Mouse (Mus musculus) liver, embryonic 16.5 days (tissue): Measurements from ENCODE around the gene Sycp2l. TPM values are rescaled to one million over a fixed set of nuclear protein-coding genes. Genes with fewer than 3 reads are reported as not detected.

Experiments
- ATAC-seq: fragments of 200-750 bp; cut with Nextera tagmentation; 2 replicates; pipeline ENCODE4 v1.8.0; 2017; ENCODE audit warnings: low read depth, mild to moderate bottlenecking, moderate number of reproducible peaks, moderate library complexity
- H3K27ac ChIP-seq: fragments of 300-500 bp; sonication (generic); 2 replicates; pipeline ENCODE4 v1.5.1; 2014; ENCODE audit warnings: mild to moderate bottlenecking, low read length
- H3K27me3 ChIP-seq: fragments of 300-500 bp; sonication (generic); 2 replicates; pipeline ENCODE4 v1.6.1; 2014; ENCODE audit warnings: low read depth, low read length, mixed read lengths; ENCODE audit not compliant: control insufficient read depth, insufficient read depth
- H3K36me3 ChIP-seq: fragments of 300-500 bp; sonication (generic); 2 replicates; pipeline ENCODE4 v1.6.1; 2014; ENCODE audit warnings: mild to moderate bottlenecking; ENCODE audit not compliant: control insufficient read depth, insufficient read depth
- H3K4me1 ChIP-seq: fragments of 300-500 bp; sonication (generic); 2 replicates; pipeline ENCODE4 v1.6.1; 2014; ENCODE audit warnings: low read depth, low read length, mixed read lengths; ENCODE audit not compliant: control insufficient read depth
- H3K4me2 ChIP-seq: fragments of 300-500 bp; sonication (generic); 2 replicates; pipeline ENCODE4 v1.6.1; 2014; ENCODE audit warnings: low read depth, low read length, mixed read lengths
- H3K4me3 ChIP-seq: fragments of 300-500 bp; sonication (generic); 2 replicates; pipeline ENCODE4 v1.5.1; 2014; ENCODE audit warnings: low read depth, mild to moderate bottlenecking, low read length
- H3K9ac ChIP-seq: fragments of 300-500 bp; sonication (generic); 2 replicates; pipeline ENCODE4 v1.6.1; 2014; ENCODE audit warnings: low read depth, low read length
- H3K9me3 ChIP-seq: fragments of 300-500 bp; sonication (generic); replicated peaks from 2 replicates; pipeline ENCODE4 v1.6.1; 2016; ENCODE audit warnings: low read length; ENCODE audit not compliant: control insufficient read depth
- WGBS: fragments of 180-500 bp; shearing (Covaris S2); extraction: QIAGEN DNeasy Blood & Tissue Kit; methylation state at CpG from one replicate; pipeline ENCODE4 v1.1.7; 2014; ENCODE audit not compliant: insufficient replicate concordance; 5-methylcytosine and 5-hydroxymethylcytosine counted together
- polyA plus RNA-seq: library from polyadenylated mRNA; unstranded; fragments of >200 nt; fragmentation: Nextera tagmentation; extraction: Ambion mirVana; gene quantifications from 2 replicates; pipeline ENCODE4 v1.2.1, GENCODE M21; 2015

The Sycp2l gene
- polyA plus RNA-seq, 1 experiment from 2014 or later: not detected

- WGBS: 53% methylated on average over 4 of the region's 4 CpGs
- Histone ChIP-seq H3K4me3 (no peak overlapping the region), H3K9ac (no peak overlapping the region), H3K36me3 (no peaks in the 10 kb centered on the region), H3K9me3 (no peaks in the 10 kb centered on the region), H3K27ac (peak overlapping the region; percentile 18; the same call in 1 of the 2 replicates), H3K4me2 (0 out of 2 replicates have a peak overlapping the region, but pooled peaks have one; percentile 3), H3K27me3 (no peaks in the 10 kb centered on the region), H3K4me1 (no peaks in the 10 kb centered on the region; the same call in 1 of the 2 replicates)
- peak; percentile 46 for ATAC-seq
Measured at GRCm38 (mm10) chr13:41211276-41211675, 97.2 kb downstream of the Sycp2l start.

GRCm38 (mm10) chr13:41212558-41213322, 98.6 kb downstream of the Sycp2l start:
- ATAC-seq: peak; percentile 72

GRCm38 (mm10) chr13:41215669-41216068, 101.6 kb downstream of the Sycp2l start:
- no peaks in the 10 kb centered on the region for H3K9me3 ChIP-seq
- peak overlapping the region; percentile 1; the same call in 1 of the 2 replicates for H3K4me2 ChIP-seq
- H3K36me3 ChIP-seq: no peaks in the 10 kb centered on the region
- no peak overlapping the region for H3K9ac ChIP-seq
- peaks cover 12% of the 10 kb centered on the region for H3K27me3 ChIP-seq
- H3K4me1 ChIP-seq: no peaks in the 10 kb centered on the region; the same call in 1 of the 2 replicates
- no peak for ATAC-seq
- H3K27ac ChIP-seq: 0 out of 2 replicates have a peak overlapping the region, but pooled peaks have one; percentile 27
- WGBS: 34% methylated on average over 6 of the region's 6 CpGs
- H3K4me3 ChIP-seq: no peak overlapping the region

More at GRCm38 (mm10) chr13:41212558-41213322, 98.6 kb downstream of the Sycp2l start:
- WGBS: 53% methylated on average over 6 of the region's 6 CpGs
- no peaks in the 10 kb centered on the region for H3K36me3 ChIP-seq
- peak overlapping the region; percentile 11; the same call in 1 of the 2 replicates for H3K27ac ChIP-seq
- H3K4me1 ChIP-seq: no peaks in the 10 kb centered on the region; the same call in 1 of the 2 replicates
- H3K9ac ChIP-seq: no peak overlapping the region
- no peak overlapping the region for H3K4me2 ChIP-seq
- H3K4me3 ChIP-seq: no peak overlapping the region
- H3K9me3 ChIP-seq: no peaks in the 10 kb centered on the region
- H3K27me3 ChIP-seq: no peaks in the 10 kb centered on the region

GRCm38 (mm10) chr13:41216236-41216635, 102.1 kb downstream of the Sycp2l start:
- Histone ChIP-seq H3K27ac (no peak overlapping the region), H3K27me3 (peaks cover 12% of the 10 kb centered on the region), H3K4me2 (0 out of 2 replicates have a peak overlapping the region, but pooled peaks have one; percentile 1), H3K9ac (no peak overlapping the region), H3K9me3 (no peaks in the 10 kb centered on the region), H3K36me3 (no peaks in the 10 kb centered on the region), H3K4me3 (no peak overlapping the region), H3K4me1 (no peaks in the 10 kb centered on the region; the same call in 1 of the 2 replicates)
- peak; percentile 55 for ATAC-seq
- 51% methylated on average over 3 of the region's 3 CpGs for WGBS

- H3K4me1 ChIP-seq: no peaks in the 10 kb centered on the region; the same call in 1 of the 2 replicates
- no peak overlapping the region for H3K27ac ChIP-seq
- 42% methylated on average over 1 of the region's 1 CpGs for WGBS
- H3K4me2 ChIP-seq: peak overlapping the region; percentile 40
- no peaks in the 10 kb centered on the region for H3K9me3 ChIP-seq
- peak overlapping the region; percentile 61 for H3K4me3 ChIP-seq
- no peak for ATAC-seq
- peaks cover 12% of the 10 kb centered on the region for H3K27me3 ChIP-seq
- H3K36me3 ChIP-seq: no peaks in the 10 kb centered on the region
- H3K9ac ChIP-seq: 0 out of 2 replicates have a peak overlapping the region, but pooled peaks have one; percentile 13
Measured at GRCm38 (mm10) chr13:41219056-41219455, 104.9 kb downstream of the Sycp2l start.

GRCm38 (mm10) chr13:41219687-41220303, 105.7 kb downstream of the Sycp2l start:
- Histone ChIP-seq H3K27ac (no peak overlapping the region), H3K4me2 (peak overlapping the region; percentile 60), H3K4me3 (peak overlapping the region; percentile 61), H3K27me3 (peaks cover 12% of the 10 kb centered on the region), H3K4me1 (no peaks in the 10 kb centered on the region; the same call in 1 of the 2 replicates), H3K9me3 (no peaks in the 10 kb centered on the region), H3K36me3 (no peaks in the 10 kb centered on the region), H3K9ac (peak overlapping the region; percentile 57)
- WGBS: 4% methylated on average over 37 of the region's 39 CpGs
- peak; percentile 19 for ATAC-seq

- H3K27me3 ChIP-seq: peaks cover 12% of the 10 kb centered on the region
- peak; percentile 89 for ATAC-seq
- peak within 1 kb of the TSS; percentile 61 for H3K4me3 ChIP-seq
- no peaks in the 10 kb centered on the region for H3K36me3 ChIP-seq
- H3K4me2 ChIP-seq: peak within 1 kb of the TSS; percentile 60
- no peak within 1 kb of the TSS for H3K27ac ChIP-seq
- H3K4me1 ChIP-seq: no peaks in the 10 kb centered on the region; the same call in 1 of the 2 replicates
- WGBS: 2% methylated on average over 51 of the region's 77 CpGs
- H3K9ac ChIP-seq: peak within 1 kb of the TSS; percentile 57
- H3K9me3 ChIP-seq: no peaks in the 10 kb centered on the region
Measured at GRCm38 (mm10) chr13:41220304-41220834, 106.3 kb downstream of the Sycp2l start, which contains the start of gene Elovl2. TSS of gene Elovl2 (minus strand) at chr13:41220405.
